Mouse (Mus musculus) testis, postnatal 10 days (tissue): ENCODE results near the gene Mmp1b.
"Not testable (repeated sequence)": the region's sequence is repeated elsewhere in the genome, so short reads cannot be mapped to it uniquely, and the experiment has no call there.

Experiments
- DNase-seq: peaks from one replicate; pipeline ENCODE4 v3.0.0; 2021; ENCODE audit warnings: low spot score

Gene Mmp1b

GRCm38 (mm10) chr9:7387947-7388346, at the start of gene Mmp1b:
Gene Mmp1b, minus strand, starts transcription at chr9:7388047.
- DNase-seq, result no peak

GRCm38 (mm10) chr9:7396556-7396955, 8.7 kb upstream of the Mmp1b start:
- not testable (repeated sequence) for DNase-seq

GRCm38 (mm10) chr9:7354535-7354934, 33.3 kb downstream of the Mmp1b start:
- DNase-seq, result no peak

- no peak for DNase-seq
These were observed 42.3 kb downstream of the Mmp1b start for GRCm38 (mm10) chr9:7345513-7345912.

- DNase-seq, result no peak
These were observed 43.7 kb downstream of the Mmp1b start, which contains the start of gene Mmp12 for GRCm38 (mm10) chr9:7344107-7344506. Gene Mmp12, plus strand, starts transcription at chr9:7344381.

GRCm38 (mm10) chr9:7336740-7337483, 50.9 kb downstream of the Mmp1b start:
- no peak for DNase-seq

- no peak for DNase-seq
These were observed 51.8 kb downstream of the Mmp1b start for GRCm38 (mm10) chr9:7335766-7336680.

- no peak for DNase-seq
These were observed 56.0 kb downstream of the Mmp1b start for GRCm38 (mm10) chr9:7331847-7332246.
